In the genomic region with DNA sequence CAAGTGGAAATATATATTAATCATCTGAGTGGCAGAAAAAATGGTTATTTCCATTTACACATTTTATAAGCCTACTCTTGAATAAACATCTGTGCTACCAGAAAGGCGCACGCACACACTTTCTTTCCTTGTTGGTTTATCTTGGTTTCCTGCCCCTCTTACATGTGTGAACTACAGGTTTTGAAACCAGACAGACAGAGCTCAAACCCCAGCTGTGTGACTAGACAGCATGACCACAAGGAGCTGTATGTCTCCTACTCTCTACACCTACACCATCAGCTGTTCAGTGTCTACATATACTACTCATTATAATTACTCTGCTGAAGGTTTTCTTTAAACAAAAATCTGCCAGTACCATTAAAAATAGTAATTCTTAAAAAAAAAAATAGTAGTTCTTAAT, we compare ENCODE assay signal across 30 mouse cellular contexts. TPM values are rescaled to one million over a fixed set of nuclear protein-coding genes. Genes with fewer than 3 reads are reported as not detected.
A peak's percentile ranks its signal among the peaks of the same experiment; 100 is the strongest.
DNase-seq lines count a peak whose midpoint lies in the region; ATAC-seq and TF ChIP-seq lines count a peak whose summit lies in the region.
"Had no signal": no experiment of that assay in that cellular context is flagged by ENCODE, and none has a peak within 500 bp of the region (broad histone marks: within the 10 kb centered on the region; RNA-seq: fewer than 3 reads in every experiment).

No protein-coding gene starts in this region.

- no peak for TF ChIP-seq EP300 in stomach, postnatal 0 days (optimal IDR thresholded peaks at IDR 0.05)

- H3K27ac ChIP-seq in neural tube, embryonic 15.5 days (replicated peaks): no peak overlapping the region
- H3K27ac ChIP-seq in stomach, postnatal 0 days (replicated peaks): no peak overlapping the region
- H3K27ac ChIP-seq: heart, embryonic 10.5 days; heart, embryonic 15.5 days; hindbrain, embryonic 12.5 days; hindbrain, postnatal 0 days; kidney, embryonic 15.5 days; limb, embryonic 13.5 days; lung, embryonic 15.5 days; midbrain, embryonic 12.5 days had no signal

- DNase-seq in heart, adult 11 months: peak; percentile 13
- DNase-seq in heart, postnatal 14 days: no peak
- peak; percentile 34 for DNase-seq in T-cell, adult 2 months (ENCODE audit: low spot score)
- DNase-seq in thymus, postnatal 25 days: peak; percentile 33
- no peak for DNase-seq in stomach, postnatal 0 days (ENCODE audit: low spot score)
- no peak for DNase-seq in gastrocnemius, adult 8-10 months (ENCODE audit: low spot score in 2 of 2)
- DNase-seq: adrenal gland, postnatal 14 days; cerebellum, adult 18-20 months; cerebellum, postnatal 10 days; forebrain, postnatal 0 days; gastrocnemius, postnatal 14 days; heart, postnatal 36 days; kidney, adult 11 months; kidney, postnatal 25 days; lung, postnatal 36 days; right cerebral cortex, adult 18-20 months had no signal

- no peaks in the 10 kb centered on the region for H3K27me3 ChIP-seq in myocyte (ENCODE audit: control insufficient read depth, insufficient read depth, insufficient read length)
- no peaks in the 10 kb centered on the region for H3K27me3 ChIP-seq in neural tube, embryonic 15.5 days (replicated peaks)
- no peaks in the 10 kb centered on the region for H3K27me3 ChIP-seq in stomach, postnatal 0 days (ENCODE audit: control insufficient read depth, insufficient read depth, low read length)
- H3K27me3 ChIP-seq: heart, embryonic 15.5 days; hindbrain, embryonic 12.5 days; kidney, embryonic 15.5 days; limb, embryonic 13.5 days; lung, embryonic 15.5 days; megakaryocyte, embryonic 14.5 days; midbrain, embryonic 12.5 days had no signal

- H3K9me3 ChIP-seq in neural tube, embryonic 15.5 days (replicated peaks): no peaks in the 10 kb centered on the region
- H3K9me3 ChIP-seq in stomach, postnatal 0 days (ENCODE audit: control insufficient read depth, low read length): no peaks in the 10 kb centered on the region
- H3K9me3 ChIP-seq: G1E; heart, embryonic 10.5 days; heart, embryonic 15.5 days; hindbrain, embryonic 12.5 days; kidney, embryonic 15.5 days; limb, embryonic 13.5 days; lung, embryonic 15.5 days; megakaryocyte, embryonic 14.5 days; midbrain, embryonic 12.5 days had no signal

- TF ChIP-seq CTCF in stomach, postnatal 0 days (IDR thresholded peaks at IDR 0.05; ENCODE audit: low read depth): no peak

- no peak overlapping the region for H3ac ChIP-seq in myocyte (ENCODE audit: control insufficient read depth, insufficient read length)

- 87% methylated on average over 2 of the region's 2 CpGs for WGBS in neural tube, embryonic 15.5 days
- 79% methylated on average over 2 of the region's 2 CpGs for WGBS in stomach, postnatal 0 days

- H3K79me2 ChIP-seq in myocyte (ENCODE audit: control insufficient read depth, insufficient read depth): peaks cover 4% of the 10 kb centered on the region

- no peak for ATAC-seq in neural tube, embryonic 15.5 days (ENCODE audit: low FRiP score)
- ATAC-seq in stomach, postnatal 0 days (ENCODE audit: low FRiP score, low TSS enrichment): no peak
- ATAC-seq: forebrain, postnatal 0 days; hindbrain, postnatal 0 days had no signal

- H3K4me1 ChIP-seq in neural tube, embryonic 15.5 days: 0 out of 2 replicates have a peak, but pooled peaks cover 9% of the 10 kb centered on the region
- no peaks in the 10 kb centered on the region for H3K4me1 ChIP-seq in stomach, postnatal 0 days (replicated peaks; ENCODE audit: control insufficient read depth, insufficient read depth)
- H3K4me1 ChIP-seq: limb, embryonic 13.5 days; lung, embryonic 15.5 days; midbrain, embryonic 12.5 days had no signal

- H3K4me2 ChIP-seq in myocyte (ENCODE audit: low read depth): no peak overlapping the region
- H3K4me2 ChIP-seq in neural tube, embryonic 15.5 days: no peak overlapping the region
- H3K4me2 ChIP-seq in stomach, postnatal 0 days (replicated peaks; ENCODE audit: low read depth): no peak overlapping the region
- H3K4me2 ChIP-seq: heart, embryonic 15.5 days; hindbrain, embryonic 12.5 days; kidney, embryonic 15.5 days; limb, embryonic 13.5 days; liver, embryonic 11.5 days; lung, embryonic 15.5 days; midbrain, embryonic 12.5 days had no signal

- no peak overlapping the region for H3K4me3 ChIP-seq in myocyte
- H3K4me3 ChIP-seq in neural tube, embryonic 15.5 days (replicated peaks): no peak overlapping the region
- H3K4me3 ChIP-seq in stomach, postnatal 0 days (ENCODE audit: low read depth, low read length): no peak overlapping the region
- H3K4me3 ChIP-seq: erythroblast, embryonic 14.5 days; heart, embryonic 10.5 days; heart, embryonic 15.5 days; hindbrain, embryonic 12.5 days; kidney, embryonic 15.5 days; limb, embryonic 13.5 days; lung, embryonic 15.5 days; megakaryocyte, embryonic 14.5 days; midbrain, embryonic 12.5 days had no signal

- intact Hi-C loops in heart, postnatal 14 days (cut with DNase I): no loop called here

- TF ChIP-seq POLR2A in myocyte (IDR thresholded peaks at IDR 0.05; ENCODE audit: insufficient read length, low read depth): no peak

- H3K36me3 ChIP-seq in myocyte (ENCODE audit: control insufficient read depth, insufficient read depth): peaks cover 23% of the 10 kb centered on the region
- peaks cover 34% of the 10 kb centered on the region for H3K36me3 ChIP-seq in neural tube, embryonic 15.5 days
- H3K36me3 ChIP-seq in stomach, postnatal 0 days (ENCODE audit: control insufficient read depth, insufficient read depth, low read length): peaks cover 15% of the 10 kb centered on the region; the same call in 1 of the 2 replicates

- H3K9ac ChIP-seq in neural tube, embryonic 15.5 days (replicated peaks): no peak overlapping the region
- no peak overlapping the region for H3K9ac ChIP-seq in stomach, postnatal 0 days (ENCODE audit: low read length)
- H3K9ac ChIP-seq: forebrain, postnatal 0 days; heart, embryonic 15.5 days; hindbrain, embryonic 12.5 days; kidney, embryonic 15.5 days; limb, embryonic 13.5 days; lung, embryonic 15.5 days; midbrain, embryonic 12.5 days had no signal

TF ChIP-seq in myocyte, 11 proteins besides CTCF, POLR2A, EP300 and RAD21:
- TF ChIP-seq MYOD1 (IDR thresholded peaks at IDR 0.05; ENCODE audit: control insufficient read depth in 1 of 3, insufficient read length in 2 of 3, low read depth in 2 of 3) (peak in 2 of 3 experiments; percentile 50 to 67), TCF12 (IDR thresholded peaks at IDR 0.05; ENCODE audit: insufficient read depth, poor library complexity, severe bottlenecking) (no peak), USF1 (IDR thresholded peaks at IDR 0.05; ENCODE audit: low read depth) (no peak)

RNA-seq across cellular contexts. Expression of a gene that starts 18.2 kb away (rescaled TPM):
- 10 to 100 TPM; 10.8 to 11.5 TPM for total RNA-seq in heart, postnatal 14 days (2021)
- polyA plus RNA-seq in myocyte (2012; fragmentation: generic; extraction: Trizol): 17.9 TPM
- polyA plus RNA-seq in neural tube, embryonic 15.5 days (2015; fragmentation: Nextera tagmentation; extraction: Ambion mirVana): 26.1 and 26.5 TPM in 2 replicates
- polyA plus RNA-seq in stomach, postnatal 0 days (2015; fragmentation: Nextera tagmentation; extraction: Ambion mirVana): 30.2 and 33.5 TPM in 2 replicates
- total RNA-seq in gastrocnemius, adult 8-10 months (2022): 1 to 10 TPM; 6.6 to 9.6 (median 8.3) TPM

RNA-seq across cellular contexts. Expression of a gene that starts 24.2 kb away (rescaled TPM):
- total RNA-seq in heart, postnatal 14 days (2021): 10 to 100 TPM; 14.7 to 15.7 TPM
- 16.8 TPM for polyA plus RNA-seq in myocyte (2012; fragmentation: generic; extraction: Trizol)
- 15.2 and 16.7 TPM in 2 replicates for polyA plus RNA-seq in neural tube, embryonic 15.5 days (2015; fragmentation: Nextera tagmentation; extraction: Ambion mirVana)
- polyA plus RNA-seq in stomach, postnatal 0 days (2015; fragmentation: Nextera tagmentation; extraction: Ambion mirVana): 11.1 and 12.3 TPM in 2 replicates
- 10 to 100 TPM; 17.8 to 19.7 (median 18.9) TPM for total RNA-seq in gastrocnemius, adult 8-10 months (2022)

Comparison
In these comparisons a context has a peak if more than half of its experiments do, and no peak if none do; other contexts are left out.
1. DNase-seq: peak in heart, adult 11 months (single experiment), T-cell, adult 2 months (single experiment) and thymus, postnatal 25 days (single experiment); none in heart, postnatal 14 days (0 of 2), stomach, postnatal 0 days (single experiment) and gastrocnemius, adult 8-10 months (0 of 2).